Mouse (Mus musculus) left cerebral cortex, postnatal 36 days (tissue): ENCODE measurements around the gene Tti1. TPM values are rescaled to one million over a fixed set of nuclear protein-coding genes. Genes with fewer than 3 reads are reported as not detected.

Experiments used
- DNase-seq, 2 experiments: peaks; one replicate each; pipeline ENCODE4 v3.0.0; 2021 to 2022; ENCODE audit warnings: low spot score in 2 of 2, mixed read lengths in 1 of 2
- intact Hi-C: fragments of 180-260 bp; cut with DNase I; formaldehyde crosslinking; loops from one replicate; pipeline ENCODE4 v1.15.1; 2025
- total RNA-seq, 2 experiments: library from RNA; stranded (reverse); gene quantifications; 2 replicates each; pipeline ENCODE4 v1.2.3; 2021

The Tti1 gene
- total RNA-seq, 2 experiments from 2014 or later = 19.7 to 21.1 TPM

GRCm38 (mm10) chr2:157985611-157986010 lies 42.6 kb downstream of the Tti1 start:
- intact Hi-C loops = loop anchor here (5.0 kb wide), 1 partner anchor 58 kb away; no protein-coding TSS in a partner anchor

GRCm38 (mm10) chr2:157983276-157983675 lies 45.0 kb downstream of the Tti1 start:
- intact Hi-C loops = no loop called here
- no peak for DNase-seq

More at GRCm38 (mm10) chr2:157985611-157986010, 42.6 kb downstream of the Tti1 start:
- DNase-seq = no peak

- intact Hi-C loops = no loop called here
Observed at GRCm38 (mm10) chr2:157982727-157983126, 45.5 kb downstream of the Tti1 start.

GRCm38 (mm10) chr2:157979241-157979640 lies 49.0 kb downstream of the Tti1 start:
- intact Hi-C loops = no loop called here
- no peak for DNase-seq

More at GRCm38 (mm10) chr2:157982727-157983126, 45.5 kb downstream of the Tti1 start:
- DNase-seq = no peak

GRCm38 (mm10) chr2:157975595-157975994 lies 52.6 kb downstream of the Tti1 start:
- DNase-seq = no peak
- intact Hi-C loops = no loop called here

- intact Hi-C loops = no loop called here
- DNase-seq = no peak
Observed at GRCm38 (mm10) chr2:157974604-157975501, 53.4 kb downstream of the Tti1 start.

- DNase-seq = no peak
- intact Hi-C loops = no loop called here
Observed at GRCm38 (mm10) chr2:157970669-157971068, 57.6 kb downstream of the Tti1 start.

GRCm38 (mm10) chr2:157970124-157970523 lies 58.1 kb downstream of the Tti1 start:
- no peak for DNase-seq
- intact Hi-C loops = no loop called here

- intact Hi-C loops = no loop called here
- DNase-seq = no peak
Observed at GRCm38 (mm10) chr2:157967856-157968255, 60.4 kb downstream of the Tti1 start.

- DNase-seq = no peak
- intact Hi-C loops = no loop called here
Observed at GRCm38 (mm10) chr2:157957707-157958108, 70.5 kb downstream of the Tti1 start.

- DNase-seq = no peak
- intact Hi-C loops = no loop called here
Observed at GRCm38 (mm10) chr2:157953978-157954377, 74.3 kb downstream of the Tti1 start.

GRCm38 (mm10) chr2:157944156-157944893 lies 83.9 kb downstream of the Tti1 start:
- intact Hi-C loops = no loop called here
- no peak for DNase-seq

GRCm38 (mm10) chr2:157943514-157944155 lies 84.6 kb downstream of the Tti1 start:
- peak; percentile 77 to 84 for DNase-seq
- intact Hi-C loops = no loop called here

- DNase-seq = no peak
- intact Hi-C loops = no loop called here
Observed at GRCm38 (mm10) chr2:157940586-157941185, 87.5 kb downstream of the Tti1 start.

GRCm38 (mm10) chr2:157936676-157937075 lies 91.6 kb downstream of the Tti1 start:
- DNase-seq = no peak
- intact Hi-C loops = no loop called here

GRCm38 (mm10) chr2:157935444-157936171 lies 92.6 kb downstream of the Tti1 start:
- intact Hi-C loops = no loop called here
- no peak for DNase-seq

- intact Hi-C loops = no loop called here
Observed at GRCm38 (mm10) chr2:157932655-157933054, 95.6 kb downstream of the Tti1 start.

More at GRCm38 (mm10) chr2:157932655-157933054, 95.6 kb downstream of the Tti1 start:
- no peak for DNase-seq
